Mouse (Mus musculus): ENCODE data around the gene Babam2.
A peak's percentile ranks its signal among the peaks of the same experiment; 100 is the strongest.

The Babam2 gene

GRCm38 (mm10) chr5:32077139-32077538 is 379.7 kb downstream of the Babam2 start:
- no peak for DNase-seq (ENCODE audit: low read depth, low spot score)

- DNase-seq (ENCODE audit: low read depth, low spot score) = no peak
Observed at GRCm38 (mm10) chr5:32078986-32079385, 381.5 kb downstream of the Babam2 start.

DNA sequence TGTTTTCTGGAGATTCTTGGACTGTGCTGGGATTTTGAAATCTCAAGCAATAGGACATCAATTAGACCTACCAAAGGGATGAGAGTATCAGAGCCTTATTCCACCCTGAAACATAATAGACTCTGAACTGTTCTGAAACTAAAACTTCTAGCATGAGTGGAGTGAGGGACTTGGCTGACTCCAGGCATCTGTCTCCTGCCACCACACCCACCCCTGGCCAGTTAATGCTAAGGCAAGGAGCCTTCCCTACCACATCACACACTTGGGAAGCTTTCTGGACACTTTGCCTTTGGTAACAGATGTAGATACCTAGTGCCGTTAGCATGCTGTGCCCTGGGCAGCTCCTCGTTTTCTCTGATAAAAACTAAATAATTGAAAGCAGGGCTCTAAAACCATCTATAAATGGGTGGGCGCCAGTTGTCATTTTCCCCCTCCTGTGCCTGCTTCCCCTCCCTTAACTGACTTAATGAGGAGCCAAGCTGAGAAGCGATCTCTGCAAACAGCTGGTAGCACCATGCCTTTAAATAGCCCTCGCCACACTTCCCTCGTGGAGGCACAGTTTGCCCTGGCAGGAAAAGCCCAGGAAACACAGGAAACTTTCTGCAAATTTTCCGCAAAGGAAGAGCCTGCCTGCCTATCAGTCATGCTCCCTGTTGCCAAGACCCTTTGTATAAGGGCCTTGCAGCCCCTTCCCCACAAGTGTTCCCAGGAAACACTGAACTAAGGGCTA is 383.2 kb downstream of the Babam2 start:
- no peak for DNase-seq (ENCODE audit: low read depth, low spot score)

DNA sequence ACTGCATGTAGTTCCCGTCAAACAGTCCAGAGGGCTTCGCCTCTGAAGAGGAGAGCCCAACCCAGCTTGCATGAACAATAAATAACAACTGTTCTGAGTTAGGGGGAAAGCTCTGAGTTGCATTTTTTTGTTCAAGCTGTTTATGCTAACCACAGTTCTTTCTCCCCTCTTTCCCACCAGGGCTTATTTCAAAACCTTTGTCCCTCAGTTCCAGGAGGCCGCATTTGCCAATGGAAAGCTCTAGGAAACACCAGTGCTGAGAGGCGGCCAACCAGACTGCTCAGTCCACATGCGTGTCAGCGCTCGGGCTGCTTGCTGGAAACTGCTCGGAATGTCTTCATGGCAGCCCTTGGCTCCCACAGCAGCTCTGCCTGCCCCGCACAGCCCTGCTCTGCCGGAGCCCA is 386.9 kb downstream of the Babam2 start:
- no peak for DNase-seq (ENCODE audit: low read depth, low spot score)

GRCm38 (mm10) chr5:32085566-32085965 is 388.1 kb downstream of the Babam2 start:
- DNase-seq (ENCODE audit: low read depth, low spot score) = no peak

DNA sequence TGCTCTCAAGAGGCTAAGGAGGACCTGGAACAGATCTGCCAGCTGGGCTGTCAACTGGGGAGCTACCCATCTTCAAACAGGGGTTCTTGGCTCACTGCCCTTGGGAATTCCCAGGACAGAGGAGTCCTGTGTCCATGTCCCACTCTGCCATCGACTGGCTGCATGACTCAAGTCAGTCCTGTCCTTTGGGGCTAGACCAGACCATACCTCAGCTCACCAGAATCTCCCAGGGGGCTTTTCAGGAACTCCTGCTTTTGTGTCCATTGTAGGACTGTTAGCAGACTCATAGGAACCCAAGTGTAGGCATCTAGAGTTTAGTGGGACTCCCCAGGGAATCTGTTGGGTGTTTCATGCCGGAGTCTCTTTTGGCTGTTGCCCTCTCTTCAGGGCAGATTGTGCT is 388.5 kb downstream of the Babam2 start:
- DNase-seq (ENCODE audit: low read depth, low spot score) = no peak

DNA sequence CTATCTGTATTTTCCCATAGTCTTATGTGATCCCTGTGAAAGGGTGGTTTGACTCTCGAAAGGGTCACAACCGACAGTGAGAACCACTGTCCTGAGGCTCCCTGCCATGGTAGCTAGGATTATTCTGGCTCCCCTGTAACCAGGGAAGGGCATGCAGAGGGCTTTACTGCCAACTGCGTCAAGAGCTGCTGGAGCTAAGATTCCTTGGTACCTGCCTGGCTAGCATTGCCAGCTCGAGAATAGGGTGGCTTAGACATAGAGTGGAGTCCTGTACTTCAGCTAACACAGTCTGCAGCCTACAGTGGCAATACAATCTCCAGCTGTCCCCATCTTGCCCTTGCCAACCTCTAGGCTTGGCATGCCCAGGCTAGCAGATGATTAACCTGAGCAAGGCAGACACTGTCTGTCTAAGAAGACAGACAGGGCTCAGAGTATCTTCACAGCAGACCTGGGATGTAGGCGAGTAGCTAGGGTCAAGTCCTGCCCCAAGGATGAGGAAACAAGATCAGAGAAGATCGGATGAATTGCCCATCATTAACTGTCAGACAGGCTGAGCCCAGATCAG is 389.1 kb downstream of the Babam2 start:
- no peak for DNase-seq (ENCODE audit: low read depth, low spot score)

DNA sequence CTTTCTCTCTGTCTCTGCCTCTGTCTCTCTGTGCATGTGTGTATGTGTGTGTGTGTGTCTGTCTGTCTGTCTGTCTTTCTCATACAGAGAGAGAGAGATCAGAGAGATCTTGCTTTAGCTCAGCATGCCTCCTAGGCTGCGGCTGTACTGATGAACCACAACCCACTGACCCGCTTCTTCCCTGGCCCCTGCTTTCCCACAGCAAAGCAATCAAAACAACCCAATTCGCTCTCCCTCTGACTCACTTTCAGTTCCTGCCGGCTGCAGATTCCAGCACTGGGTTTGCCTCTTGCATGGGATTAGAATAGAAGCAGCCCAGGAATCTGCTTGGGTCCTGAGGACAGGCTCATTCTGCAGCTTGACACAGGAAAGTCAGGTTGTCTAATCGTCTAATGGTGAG is 392.0 kb downstream of the Babam2 start:
- no peak for DNase-seq (ENCODE audit: low read depth, low spot score)

DNA sequence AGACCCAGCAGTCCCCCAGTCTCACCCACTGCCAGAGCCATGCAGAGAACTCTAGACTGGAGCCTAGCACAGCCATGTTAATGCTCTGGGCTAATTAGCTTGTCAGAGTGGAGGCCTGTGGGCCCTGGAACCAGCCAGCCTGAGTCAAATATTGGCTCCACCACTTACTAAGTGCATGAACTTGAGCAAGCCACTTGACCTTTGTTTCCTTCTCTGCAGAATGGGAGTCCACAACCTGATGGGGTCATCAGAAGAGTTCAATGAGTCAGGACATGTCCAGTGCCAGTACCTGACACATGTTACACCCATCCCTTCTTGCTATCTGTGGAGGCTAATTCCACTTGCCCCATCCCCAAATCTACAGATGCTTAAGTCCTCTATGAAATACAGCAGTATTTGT is 394.8 kb downstream of the Babam2 start:
- DNase-seq (ENCODE audit: low read depth, low spot score) = no peak

GRCm38 (mm10) chr5:32098691-32099090 is 401.2 kb downstream of the Babam2 start:
- DNase-seq (ENCODE audit: low read depth, low spot score) = no peak

GRCm38 (mm10) chr5:32102484-32102883 is 405.0 kb downstream of the Babam2 start:
- peak; percentile 29 for DNase-seq (ENCODE audit: low read depth, low spot score)

DNA sequence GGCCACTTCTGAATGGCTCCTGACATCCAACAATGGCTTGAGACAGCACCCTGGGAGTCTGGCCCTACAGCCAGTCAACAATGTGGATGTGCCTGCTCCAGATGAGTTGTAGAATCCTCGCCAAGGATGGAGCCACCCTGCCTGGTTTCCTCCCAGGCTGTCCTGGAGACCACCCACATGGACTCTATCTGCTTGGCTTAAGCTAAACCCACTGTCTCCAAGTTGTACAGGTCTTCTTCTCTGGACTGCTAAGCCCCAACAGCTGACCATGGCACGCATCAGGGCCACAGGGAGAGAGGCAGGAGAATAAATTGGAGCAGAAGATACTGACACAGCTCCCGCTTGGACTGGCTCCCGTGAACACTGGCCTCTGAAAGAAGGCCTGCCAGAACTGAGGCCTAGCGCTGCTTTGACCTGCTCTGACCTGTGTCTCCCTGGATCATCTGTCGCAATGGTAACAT is 405.5 kb downstream of the Babam2 start:
- no peak for DNase-seq (ENCODE audit: low read depth, low spot score)

DNA sequence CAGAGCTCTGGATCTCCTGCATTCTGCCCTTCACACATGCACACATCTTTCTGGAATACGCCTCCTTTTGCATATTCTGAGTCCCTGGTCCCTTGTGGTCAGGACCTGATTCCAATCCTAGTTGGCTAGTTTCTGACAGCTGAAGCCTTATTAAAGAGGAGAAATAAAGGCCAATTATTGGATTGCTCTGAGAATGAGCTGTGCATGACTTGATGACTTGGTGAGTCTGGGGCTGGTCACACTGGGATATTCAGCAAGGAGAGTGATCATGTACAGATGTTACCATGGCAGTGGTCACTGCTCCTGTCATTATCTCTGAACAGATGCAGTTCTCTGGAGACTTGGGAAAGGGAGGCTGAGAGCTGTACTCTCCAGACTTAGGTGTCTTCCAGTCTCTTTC is 406.1 kb downstream of the Babam2 start:
- DNase-seq (ENCODE audit: low read depth, low spot score) = no peak

- no peak for DNase-seq (ENCODE audit: low read depth, low spot score)
Observed at GRCm38 (mm10) chr5:32104119-32104990, 406.9 kb downstream of the Babam2 start.

GRCm38 (mm10) chr5:32106473-32107140 is 409.1 kb downstream of the Babam2 start:
- DNase-seq (ENCODE audit: low read depth, low spot score) = no peak

GRCm38 (mm10) chr5:32110651-32111050 is 413.2 kb downstream of the Babam2 start:
- DNase-seq (ENCODE audit: low read depth, low spot score) = no peak

DNA sequence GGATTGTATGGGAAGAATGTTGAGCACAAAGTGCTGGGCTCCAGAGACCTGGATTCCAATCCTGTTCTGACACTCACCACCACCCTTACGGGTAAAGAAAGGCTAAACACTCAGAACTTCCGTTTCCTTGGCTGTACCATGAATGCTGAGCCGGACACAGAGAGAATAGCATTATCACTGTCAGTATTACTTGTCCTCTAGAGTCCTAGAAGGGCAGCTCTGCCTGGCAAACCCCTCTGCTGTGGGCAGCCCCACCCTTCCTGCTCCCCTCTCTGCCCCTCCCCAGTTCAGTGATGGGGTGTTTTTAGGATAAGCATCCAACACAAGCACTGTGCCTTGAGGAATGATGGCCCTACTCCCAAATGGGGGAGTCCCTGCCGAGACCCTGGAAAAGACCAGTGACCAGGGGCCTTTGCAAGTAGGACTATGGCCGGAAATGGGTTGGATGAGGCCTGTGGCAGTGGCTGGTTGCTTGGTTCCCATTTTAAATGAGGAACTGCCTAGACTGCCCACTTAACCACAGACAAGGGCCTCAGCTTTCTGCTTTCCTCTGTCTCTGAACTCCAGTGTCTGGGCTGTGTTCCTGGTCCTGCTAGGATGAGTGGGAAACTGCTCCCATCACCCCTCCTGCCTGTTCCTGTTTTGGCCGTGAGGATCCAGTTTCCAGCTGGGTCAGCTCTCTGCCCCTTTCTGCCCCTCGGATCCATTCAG is 414.9 kb downstream of the Babam2 start:
- DNase-seq (ENCODE audit: low read depth, low spot score) = no peak

DNA sequence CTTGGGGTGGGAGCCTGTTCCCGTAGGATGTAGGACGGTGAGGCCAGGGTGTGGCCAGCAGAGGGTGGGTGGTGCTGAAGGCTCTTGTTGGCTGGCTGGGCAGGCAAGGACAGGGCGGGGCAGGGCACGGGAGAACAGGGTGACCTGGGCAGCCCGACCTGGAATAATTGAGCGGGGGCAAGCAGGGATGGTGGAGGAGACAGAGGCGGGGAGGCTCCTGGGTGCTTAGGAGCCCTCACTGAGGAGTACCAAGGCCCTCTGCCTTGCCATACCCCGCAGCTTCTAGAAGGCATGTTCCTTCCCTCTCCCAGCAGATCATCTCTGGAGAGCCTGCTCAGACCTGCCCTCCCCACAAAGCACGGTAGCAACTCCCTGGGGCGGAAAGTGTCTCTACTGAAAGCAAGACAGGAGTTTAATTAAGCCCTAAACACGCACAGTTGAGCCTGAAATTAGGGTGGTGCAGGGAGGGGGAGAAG is 423.5 kb downstream of the Babam2 start:
- DNase-seq (ENCODE audit: low read depth, low spot score) = no peak

DNA sequence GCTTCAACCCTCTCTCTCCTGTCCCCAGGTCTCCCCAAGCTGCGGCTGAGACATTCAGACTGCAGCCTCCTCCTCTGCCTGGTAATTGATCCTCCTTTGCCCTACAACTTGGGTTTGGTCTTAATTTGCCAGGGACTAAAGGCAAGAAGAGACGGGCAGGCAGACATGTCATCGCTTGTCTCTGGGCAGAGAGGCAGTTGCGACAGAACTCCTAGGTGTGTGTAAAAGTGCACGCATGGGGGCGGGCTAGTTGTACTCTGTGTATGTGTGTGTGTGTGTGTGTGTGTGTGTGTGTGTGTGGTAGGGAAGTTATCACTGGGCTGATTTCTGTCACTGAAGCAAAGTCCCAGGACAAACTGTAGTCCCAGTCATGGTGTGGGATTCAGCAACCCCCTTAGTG is 424.5 kb downstream of the Babam2 start:
- no peak for DNase-seq (ENCODE audit: low read depth, low spot score)

- DNase-seq (ENCODE audit: low read depth, low spot score) = no peak
Observed at GRCm38 (mm10) chr5:32122363-32122762, 424.9 kb downstream of the Babam2 start.

GRCm38 (mm10) chr5:32124957-32125356 is 427.5 kb downstream of the Babam2 start:
- no peak for DNase-seq (ENCODE audit: low read depth, low spot score)
